Mouse (Mus musculus) subcutaneous adipose tissue, adult 2 months (tissue): ENCODE data around the gene Sult1c1. TPM values are rescaled to one million over a fixed set of nuclear protein-coding genes. Genes with fewer than 3 reads are reported as not detected.

Experiments
- polyA plus RNA-seq: library from polyadenylated mRNA; depleted of rRNA; stranded (reverse); fragments of >200 nt; gene quantifications from 2 replicates; pipeline ENCODE4 v1.2.3, GENCODE M21; 2012; ENCODE audit warnings: low replicate concordance; rRNA removed

The Sult1c1 gene
- polyA plus RNA-seq: not detected in 2 replicates

GRCm38 (mm10) chr17:53990574-53990973 lies at the start of gene Sult1c1:
Sult1c1 (minus strand) TSS chr17:53990674.

Other genes starting within 250 kb of the Sult1c1 start
- 0.62 TPM in 1 of 2 replicates, not detected in the other for gene Sult1c2, start 144.3 kb downstream of the Sult1c1 start, polyA plus RNA-seq